Mouse (Mus musculus) MEL (cell line): ENCODE measurements around the gene Dnah17.

Source experiments
- CTCF ChIP-seq, 3 experiments: IDR thresholded peaks in 2 of 3; conservative IDR thresholded peaks in 1 of 3; 2 replicates each; pipeline ENCODE4 v1.5.1; 2011 to 2012; ENCODE audit warnings: low read length in 3 of 3, low read depth in 2 of 3, mild to moderate bottlenecking in 2 of 3, improper control_type of control experiment in 1 of 3, inconsistent platforms in 1 of 3, mixed read lengths in 1 of 3, moderate library complexity in 1 of 3; ENCODE audit not compliant: control insufficient read depth in 1 of 3, insufficient read depth in 1 of 3, poor library complexity in 1 of 3, severe bottlenecking in 1 of 3
- POLR2AphosphoS5 ChIP-seq: IDR thresholded peaks from 2 replicates; pipeline ENCODE4 v1.6.1; 2012; ENCODE audit warnings: low read depth, borderline replicate concordance, mild to moderate bottlenecking, inconsistent platforms, low read length, moderate library complexity, mixed read lengths
- SIN3A ChIP-seq: IDR thresholded peaks from 2 replicates; pipeline ENCODE4 v1.6.1; 2012; ENCODE audit warnings: low read length, improper control_type of control experiment, inconsistent platforms
- TAL1 ChIP-seq: IDR thresholded peaks from 2 replicates; pipeline ENCODE4 v1.6.1; 2012; ENCODE audit warnings: mild to moderate bottlenecking, inconsistent platforms, low read length, moderate library complexity, mixed read lengths

- TF ChIP-seq POLR2AphosphoS5: no peak
- no peak for TF ChIP-seq TAL1
- TF ChIP-seq SIN3A: no peak
- no peak for TF ChIP-seq CTCF (IDR thresholded peaks at IDR 0.05 in 2 of 3, conservative IDR thresholded peaks at IDR 0.05 in 1 of 3; ENCODE audit: control insufficient read depth in 1 of 3, insufficient read depth in 1 of 3, low read depth in 2 of 3, low read length in 3 of 3, poor library complexity in 1 of 3, severe bottlenecking in 1 of 3)
Measured at GRCm38 (mm10) chr11:118143731-118144130, 13.3 kb upstream of the Dnah17 start.
